Comparison of ENCODE assay signal across 20 mouse cellular contexts in genomic region chr1:80671056-80671455, GRCm38 (mm10).
A peak's percentile ranks its signal among the peaks of the same experiment; 100 is the strongest.
DNase-seq lines count a peak whose midpoint lies in the region; ATAC-seq and TF ChIP-seq lines count a peak whose summit lies in the region.
"Had no signal": no experiment of that assay in that cellular context is flagged by ENCODE, and none has a peak within 500 bp of the region (broad histone marks: within the 10 kb centered on the region; RNA-seq: fewer than 3 reads in every experiment).

No protein-coding gene starts in this region.

- H3K4me2 ChIP-seq in forebrain, embryonic 11.5 days (ENCODE audit: low read depth, low read length, severe bottlenecking), result no peak overlapping the region
- H3K4me2 ChIP-seq in intestine, postnatal 0 days (replicated peaks; ENCODE audit: low read depth), result no peak overlapping the region
- H3K4me2 ChIP-seq in kidney, embryonic 14.5 days (replicated peaks; ENCODE audit: low read depth, low read length), result no peak overlapping the region
- H3K4me2 ChIP-seq: embryonic facial prominence, embryonic 15.5 days; forebrain, embryonic 15.5 days; heart, embryonic 11.5 days; hindbrain, embryonic 15.5 days had no signal

- no peak overlapping the region for H3K9ac ChIP-seq in forebrain, embryonic 11.5 days (ENCODE audit: low read length)
- no peak overlapping the region for H3K9ac ChIP-seq in intestine, postnatal 0 days (ENCODE audit: low read depth, low read length)
- H3K9ac ChIP-seq in kidney, embryonic 14.5 days (ENCODE audit: low read depth, low read length), result no peak overlapping the region
- H3K9ac ChIP-seq: embryonic facial prominence, embryonic 15.5 days; forebrain, embryonic 15.5 days; hindbrain, embryonic 15.5 days had no signal

- ATAC-seq in common myeloid progenitor, adult 5-6 weeks (replicated peaks; ENCODE audit: low read depth, poor library complexity, severe bottlenecking), result peak; percentile 43
- ATAC-seq in megakaryocyte, adult 5-6 weeks (ENCODE audit: poor library complexity, severe bottlenecking), result peak; percentile 34; the same call in 1 of the 2 replicates
- no peak for ATAC-seq in forebrain, embryonic 11.5 days (replicated peaks; ENCODE audit: low FRiP score)
- no peak for ATAC-seq in intestine, postnatal 0 days
- ATAC-seq in kidney, embryonic 14.5 days (ENCODE audit: low FRiP score, low TSS enrichment), result no peak
- ATAC-seq: forebrain, embryonic 15.5 days; Patski had no signal

- TF ChIP-seq POLR2A in spleen, adult 2 months (IDR thresholded peaks at IDR 0.05; ENCODE audit: low read depth, low read length), result no peak

- no peak for DNase-seq in spleen, adult 2 months (ENCODE audit: low read depth in 1 of 2, low spot score in 2 of 2)
- DNase-seq in spleen, postnatal 36 days (ENCODE audit: low spot score in 2 of 2), result no peak
- no peak for DNase-seq in forebrain, embryonic 11.5 days (ENCODE audit: low spot score)
- DNase-seq: adrenal gland, postnatal 25 days; cerebellum, adult 2 months; cerebellum, postnatal 10 days; embryo, embryonic 11 days; gastrocnemius, postnatal 36 days; heart, adult 2 months had no signal

- H3K4me3 ChIP-seq in spleen, adult 2 months (ENCODE audit: extremely low read depth, insufficient read depth, insufficient read length), result no peak overlapping the region
- no peak overlapping the region for H3K4me3 ChIP-seq in forebrain, embryonic 11.5 days (ENCODE audit: low read depth, low read length)
- no peak overlapping the region for H3K4me3 ChIP-seq in intestine, postnatal 0 days (ENCODE audit: low read depth, low read length)
- H3K4me3 ChIP-seq in kidney, embryonic 14.5 days (ENCODE audit: low read length), result no peak overlapping the region
- H3K4me3 ChIP-seq: embryonic facial prominence, embryonic 15.5 days; erythroblast, embryonic 14.5 days; forebrain, embryonic 10.5 days; forebrain, embryonic 15.5 days; heart, adult 2 months; hindbrain, embryonic 15.5 days had no signal

- no peaks in the 10 kb centered on the region for H3K27me3 ChIP-seq in spleen, adult 2 months (ENCODE audit: control insufficient read depth, insufficient read depth, low read length)
- no peaks in the 10 kb centered on the region for H3K27me3 ChIP-seq in forebrain, embryonic 11.5 days (ENCODE audit: control insufficient read depth, insufficient read depth, low read length)
- no peaks in the 10 kb centered on the region for H3K27me3 ChIP-seq in intestine, postnatal 0 days (replicated peaks; ENCODE audit: control insufficient read depth, insufficient read depth, low read length)
- no peaks in the 10 kb centered on the region for H3K27me3 ChIP-seq in kidney, embryonic 14.5 days (ENCODE audit: control insufficient read depth, insufficient read depth, low read length)
- H3K27me3 ChIP-seq: embryonic facial prominence, embryonic 15.5 days; forebrain, embryonic 15.5 days; hindbrain, embryonic 15.5 days; Patski had no signal

- H3K4me1 ChIP-seq in spleen, adult 2 months (ENCODE audit: control insufficient read depth, insufficient read depth, insufficient read length), result peaks cover 19% of the 10 kb centered on the region
- H3K4me1 ChIP-seq in forebrain, embryonic 11.5 days (replicated peaks; ENCODE audit: control insufficient read depth, insufficient read depth, low read length), result 0 out of 2 replicates have a peak, but pooled peaks cover 1% of the 10 kb centered on the region
- H3K4me1 ChIP-seq in intestine, postnatal 0 days (replicated peaks; ENCODE audit: control insufficient read depth, insufficient read depth, low read length), result no peaks in the 10 kb centered on the region
- H3K4me1 ChIP-seq in kidney, embryonic 14.5 days (ENCODE audit: control insufficient read depth, insufficient read depth, low read length), result no peaks in the 10 kb centered on the region
- H3K4me1 ChIP-seq: forebrain, embryonic 15.5 days; hindbrain, embryonic 15.5 days had no signal

- no peaks in the 10 kb centered on the region for H3K9me3 ChIP-seq in forebrain, embryonic 11.5 days (ENCODE audit: control insufficient read depth, low read length)
- H3K9me3 ChIP-seq in intestine, postnatal 0 days (ENCODE audit: control insufficient read depth), result no peaks in the 10 kb centered on the region
- H3K9me3 ChIP-seq in kidney, embryonic 14.5 days (ENCODE audit: control insufficient read depth, low read length), result no peaks in the 10 kb centered on the region
- H3K9me3 ChIP-seq: embryonic facial prominence, embryonic 15.5 days; forebrain, embryonic 10.5 days; forebrain, embryonic 15.5 days; hindbrain, embryonic 15.5 days had no signal

- WGBS in spleen, adult 2 months, result 34% methylated on average over 5 of the region's 5 CpGs
- 81% methylated on average over 5 of the region's 5 CpGs for WGBS in forebrain, embryonic 11.5 days
- 73% methylated on average over 5 of the region's 5 CpGs for WGBS in intestine, postnatal 0 days
- WGBS in kidney, embryonic 14.5 days, result 75% methylated on average over 5 of the region's 5 CpGs

- no peak for TF ChIP-seq CTCF in spleen, adult 2 months (IDR thresholded peaks at IDR 0.05; ENCODE audit: extremely low read depth, insufficient read depth, insufficient read length, insufficient replicate concordance)
- TF ChIP-seq CTCF in intestine, postnatal 0 days (IDR thresholded peaks at IDR 0.05; ENCODE audit: low read depth), result no peak

- H3K36me3 ChIP-seq in spleen, adult 2 months (ENCODE audit: control insufficient read depth, insufficient read depth, low read length), result no peaks in the 10 kb centered on the region
- no peaks in the 10 kb centered on the region for H3K36me3 ChIP-seq in forebrain, embryonic 11.5 days (ENCODE audit: control insufficient read depth, insufficient read depth, low read length)
- no peaks in the 10 kb centered on the region for H3K36me3 ChIP-seq in intestine, postnatal 0 days (ENCODE audit: control insufficient read depth, insufficient read depth)
- no peaks in the 10 kb centered on the region for H3K36me3 ChIP-seq in kidney, embryonic 14.5 days (ENCODE audit: control insufficient read depth, insufficient read depth, low read length)
- H3K36me3 ChIP-seq: embryonic facial prominence, embryonic 15.5 days; forebrain, embryonic 10.5 days; forebrain, embryonic 15.5 days; hindbrain, embryonic 15.5 days had no signal

- peak overlapping the region; percentile 83; the same call in 1 of the 2 replicates for H3K27ac ChIP-seq in spleen, adult 2 months (ENCODE audit: insufficient read depth, low read length)
- H3K27ac ChIP-seq in forebrain, embryonic 11.5 days (ENCODE audit: low read depth, low read length), result no peak overlapping the region
- H3K27ac ChIP-seq in intestine, postnatal 0 days (ENCODE audit: low read depth, low read length), result no peak overlapping the region
- no peak overlapping the region for H3K27ac ChIP-seq in kidney, embryonic 14.5 days (ENCODE audit: low read depth, low read length)
- H3K27ac ChIP-seq: embryonic facial prominence, embryonic 15.5 days; forebrain, embryonic 10.5 days; forebrain, embryonic 15.5 days; heart, adult 2 months; hindbrain, embryonic 15.5 days had no signal

Comparison
In these comparisons a context has a peak if more than half of its experiments do, and no peak if none do; other contexts are left out.
1. ATAC-seq: peak in common myeloid progenitor, adult 5-6 weeks (single experiment) and megakaryocyte, adult 5-6 weeks (single experiment); none in forebrain, embryonic 11.5 days (single experiment), intestine, postnatal 0 days (single experiment) and kidney, embryonic 14.5 days (single experiment).